In the genomic region with DNA sequence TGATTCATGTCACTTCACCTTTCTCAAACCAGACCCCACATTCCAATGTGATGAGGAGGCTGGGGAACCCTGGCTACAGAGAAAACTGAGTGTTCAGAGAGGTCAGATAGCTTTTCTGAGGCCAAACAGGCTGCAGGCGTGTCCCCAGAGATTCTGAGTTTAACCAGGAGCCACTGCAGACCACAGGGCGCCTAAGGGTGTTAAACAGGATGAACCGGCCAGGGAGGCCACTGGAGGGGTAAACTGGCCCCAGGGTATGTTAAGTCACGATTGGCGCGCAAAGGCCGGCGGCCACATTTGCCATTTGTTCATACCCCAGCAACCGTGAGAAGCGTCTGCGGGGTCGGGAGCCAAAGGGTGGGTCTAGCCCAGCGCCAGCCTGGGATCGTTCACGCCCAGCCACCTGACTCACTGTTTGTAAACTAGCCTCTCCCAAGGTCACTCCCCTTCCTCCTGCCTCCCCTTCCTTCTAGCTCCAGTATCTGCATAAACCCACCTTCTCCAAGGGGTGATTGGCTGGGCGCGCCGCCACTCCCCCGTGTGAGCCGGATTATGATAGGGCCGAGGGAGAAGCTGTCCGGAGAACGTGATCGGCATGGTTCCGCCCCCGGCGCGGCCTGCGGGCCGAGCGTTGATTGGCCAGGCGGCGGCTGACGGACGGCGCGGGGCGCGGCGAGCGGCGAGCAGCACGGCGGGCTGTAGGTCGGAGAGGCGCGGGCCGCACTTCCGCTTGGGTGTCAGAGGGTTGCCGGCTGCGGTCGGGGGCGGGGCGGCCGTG, we compare ENCODE assay signal across 1 mouse cellular context.
A peak's percentile ranks its signal among the peaks of the same experiment; 100 is the strongest.
TF ChIP-seq lines count a peak whose summit lies in the region.

A gene (plus strand): TSS at position 646 of the 778 bp plus-strand sequence.

TF ChIP-seq in CH12.LX, 34 proteins besides CTCF, POLR2A, EP300 and RAD21 (continued from another document):
- TF ChIP-seq CHD2 (IDR thresholded peaks at IDR 0.05; ENCODE audit: low read length) (peak; percentile 86), ZMIZ1 (IDR thresholded peaks at IDR 0.05; ENCODE audit: low read depth, low read length) (peak; percentile 70), BHLHE40 (IDR thresholded peaks at IDR 0.05; ENCODE audit: low read depth, low read length) (peak; percentile 93), MAX (IDR thresholded peaks at IDR 0.05; ENCODE audit: low read length) (peak; percentile 88), POLR2AphosphoS2 (IDR thresholded peaks at IDR 0.05; ENCODE audit: low read depth, low read length) (no peak), ZC3H11A (IDR thresholded peaks at IDR 0.05; ENCODE audit: low read depth, low read length) (no peak), NELFE (IDR thresholded peaks at IDR 0.05; ENCODE audit: low read depth, low read length) (no peak)
